Mouse (Mus musculus) C2C12 (cell line): ENCODE results near the gene Col6a4. TPM values are rescaled to one million over a fixed set of nuclear protein-coding genes. Genes with fewer than 3 reads are reported as not detected.

Source experiments
- H3K27me3 ChIP-seq: one replicate; pipeline ENCODE4 v1.6.1; 2011; ENCODE audit not compliant: control insufficient read depth, insufficient read depth, insufficient read length
- H3K36me3 ChIP-seq: one replicate; pipeline ENCODE4 v1.6.1; 2011; ENCODE audit not compliant: control insufficient read depth, insufficient read depth
- H3K4me3 ChIP-seq: one replicate; pipeline ENCODE4 v1.5.1; 2011; ENCODE audit warnings: mild to moderate bottlenecking, control low read depth; ENCODE audit not compliant: poor library complexity, insufficient read depth, severe bottlenecking
- H3K79me2 ChIP-seq: one replicate; pipeline ENCODE4 v1.6.1; 2011; ENCODE audit not compliant: control insufficient read depth, insufficient read depth
- H3K79me3 ChIP-seq: one replicate; pipeline ENCODE4 v1.6.1; 2011; ENCODE audit warnings: low read depth, control low read depth
- H3ac ChIP-seq: one replicate; pipeline ENCODE3; 2011; ENCODE audit warnings: low read depth; ENCODE audit not compliant: control insufficient read depth, insufficient read length
- CEBPB ChIP-seq: IDR thresholded peaks from one replicate; pipeline ENCODE4 v1.6.1; 2011; ENCODE audit warnings: low read depth, mild to moderate bottlenecking, control low read depth, moderate library complexity
- CTCF ChIP-seq: IDR thresholded peaks from one replicate; pipeline ENCODE4 v1.5.1; 2011; ENCODE audit not compliant: control insufficient read depth, insufficient read depth, insufficient read length
- FOSL1 ChIP-seq: IDR thresholded peaks from one replicate; pipeline ENCODE4 v1.8.0; 2011; ENCODE audit warnings: mild to moderate bottlenecking, low read length; ENCODE audit not compliant: poor library complexity, insufficient read depth, severe bottlenecking
- MAX ChIP-seq: IDR thresholded peaks from one replicate; pipeline ENCODE4 v1.6.1; 2011; ENCODE audit warnings: mild to moderate bottlenecking, control low read depth
- MYOD1 ChIP-seq: IDR thresholded peaks from one replicate; pipeline ENCODE4 v1.6.1; 2011; ENCODE audit warnings: low read depth; ENCODE audit not compliant: control insufficient read depth, insufficient read length
- MYOG ChIP-seq: IDR thresholded peaks from one replicate; pipeline ENCODE4 v1.6.1; 2011; ENCODE audit not compliant: control insufficient read depth, insufficient read length; ENCODE audit errors: extremely low read depth
- USF1 ChIP-seq: IDR thresholded peaks from one replicate; pipeline ENCODE4 v1.6.1; 2011; ENCODE audit warnings: low read depth, mild to moderate bottlenecking, control low read depth, moderate library complexity
- polyA plus RNA-seq: library from polyadenylated mRNA; unstranded; fragments of >200 nt; fragmentation: generic; extraction: Trizol; gene quantifications from one replicate; pipeline ENCODE4 v1.2.1, GENCODE M21; 2012; ENCODE audit warnings: missing spikeins

Gene Col6a4
- polyA plus RNA-seq, 1 experiment = not detected

DNA sequence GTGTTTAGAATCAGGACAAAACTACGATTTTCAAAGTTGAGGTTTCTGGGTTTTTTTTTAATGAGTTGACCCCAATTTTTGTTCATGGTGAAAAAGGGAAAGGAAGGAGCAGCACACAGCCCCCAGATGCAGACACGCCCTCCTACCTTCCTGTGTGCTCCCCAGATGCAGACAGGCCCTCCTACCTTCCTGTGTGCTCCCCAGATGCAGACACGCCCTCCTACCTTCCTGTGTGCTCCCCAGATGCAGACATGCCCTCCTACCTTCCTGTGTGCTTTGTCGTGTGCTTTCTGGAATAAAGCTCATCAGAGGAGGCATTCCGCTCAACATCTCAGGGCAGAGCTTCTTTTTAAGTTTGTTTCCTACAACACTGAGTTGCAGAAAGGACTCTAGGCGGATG, 24.9 kb downstream of the Col6a4 start:
- Histone ChIP-seq H3K79me2 (no peaks in the 10 kb centered on the region), H3K36me3 (no peaks in the 10 kb centered on the region), H3K79me3 (no peaks in the 10 kb centered on the region), H3K4me3 (no peak overlapping the region), H3K27me3 (peaks cover 10% of the 10 kb centered on the region), H3ac (no peak overlapping the region)
- TF ChIP-seq MYOD1 = no peak
- no peak for TF ChIP-seq FOSL1
- TF ChIP-seq MYOG = no peak
- TF ChIP-seq CEBPB = no peak
- no peak for TF ChIP-seq MAX
- TF ChIP-seq CTCF = no peak
- no peak for TF ChIP-seq USF1

DNA sequence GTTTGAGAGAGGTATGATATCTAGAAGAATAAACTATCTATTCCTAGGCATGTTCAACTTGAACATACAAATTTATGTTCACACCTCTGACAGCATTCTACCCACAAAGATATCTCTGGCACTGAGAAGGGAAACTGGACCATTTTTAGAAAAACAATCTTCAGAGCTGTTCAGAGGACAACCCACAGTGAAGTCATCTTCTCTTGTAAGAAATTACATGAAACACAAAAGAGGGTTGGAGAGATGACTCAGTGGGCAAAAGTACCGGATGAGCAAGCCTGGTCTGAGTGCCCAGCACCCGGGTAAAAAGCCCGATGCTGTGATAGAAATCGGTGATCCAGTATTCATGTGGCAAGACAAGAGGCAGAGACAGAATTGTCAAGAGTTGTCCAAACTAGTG, 43.1 kb downstream of the Col6a4 start:
- Histone ChIP-seq H3K79me2 (no peaks in the 10 kb centered on the region), H3K27me3 (no peaks in the 10 kb centered on the region), H3K4me3 (no peak overlapping the region), H3K79me3 (no peaks in the 10 kb centered on the region), H3ac (no peak overlapping the region), H3K36me3 (no peaks in the 10 kb centered on the region)
- TF ChIP-seq MAX (no peak), CEBPB (no peak), FOSL1 (no peak), MYOG (no peak), USF1 (no peak), MYOD1 (no peak), CTCF (no peak)

DNA sequence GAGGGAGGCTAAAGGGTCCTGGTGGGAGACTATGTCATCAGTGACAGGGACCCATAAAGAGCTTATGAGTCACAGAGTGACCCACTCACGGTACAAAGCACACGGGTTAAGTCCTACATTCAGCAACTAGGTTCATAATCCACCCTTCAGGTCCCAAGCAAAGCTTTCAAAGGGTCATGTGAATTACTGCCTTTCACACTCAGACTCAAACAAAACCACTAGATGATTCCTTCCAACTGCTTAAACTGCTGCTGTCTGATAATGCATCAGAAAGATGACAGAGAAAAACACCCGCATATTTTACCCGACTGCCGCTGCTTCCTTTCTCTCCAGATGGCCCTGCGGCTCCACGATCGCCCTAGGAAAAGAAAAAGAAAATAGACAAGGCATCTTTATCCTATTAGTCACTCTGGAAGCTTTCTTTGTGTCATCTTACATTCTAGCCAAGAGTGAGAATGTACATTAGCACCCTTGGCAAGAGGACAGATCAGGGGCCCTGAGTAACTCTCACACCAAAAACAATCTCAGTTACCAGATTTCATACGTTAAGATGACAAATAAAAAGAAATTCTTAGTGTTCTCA, 52.6 kb downstream of the Col6a4 start:
- H3K4me3 ChIP-seq = no peak overlapping the region
- no peak for TF ChIP-seq USF1
- TF ChIP-seq MYOD1 = no peak
- TF ChIP-seq CTCF = no peak
- TF ChIP-seq FOSL1 = no peak
- TF ChIP-seq MYOG = no peak
- no peak for TF ChIP-seq MAX
- TF ChIP-seq CEBPB = no peak
- no peaks in the 10 kb centered on the region for H3K36me3 ChIP-seq
- no peaks in the 10 kb centered on the region for H3K79me3 ChIP-seq
- no peaks in the 10 kb centered on the region for H3K79me2 ChIP-seq
- H3ac ChIP-seq = no peak overlapping the region
- no peaks in the 10 kb centered on the region for H3K27me3 ChIP-seq

DNA sequence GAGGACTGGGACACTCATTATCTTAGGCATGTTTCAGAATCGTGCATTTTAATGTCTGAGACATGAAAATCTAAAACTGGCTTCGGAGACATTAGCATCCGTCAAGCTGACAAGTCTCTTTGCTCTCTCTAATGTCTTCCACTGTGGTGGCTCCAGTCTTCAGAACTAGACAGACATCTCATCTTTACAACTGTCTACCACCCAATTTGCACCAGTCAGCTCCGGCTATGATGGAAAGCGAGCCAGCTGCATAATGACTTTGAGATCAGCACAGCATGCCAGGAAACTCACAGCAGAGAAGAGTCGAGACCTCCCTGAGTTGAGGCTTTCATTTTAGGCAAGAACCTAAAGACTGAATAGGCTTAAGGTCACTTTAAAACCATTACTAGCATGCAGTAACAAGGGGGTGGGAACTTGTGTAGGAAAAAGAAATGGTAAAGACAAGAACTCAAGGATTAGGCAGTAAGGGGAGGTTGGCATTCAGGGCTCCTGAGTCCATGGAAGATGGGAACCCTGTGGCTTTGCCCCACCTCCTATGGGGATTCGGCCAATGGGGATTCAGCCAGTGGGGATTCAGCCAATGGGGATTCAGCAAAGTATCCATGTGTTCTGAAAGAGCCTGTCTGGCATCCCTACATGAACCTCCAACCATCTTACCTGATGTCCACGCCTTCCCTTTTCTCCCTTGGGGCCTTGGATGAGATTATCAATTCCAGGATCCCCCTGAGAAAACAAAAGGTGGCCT, 56.5 kb downstream of the Col6a4 start:
- Histone ChIP-seq H3K4me3 (no peak overlapping the region), H3K79me3 (no peaks in the 10 kb centered on the region), H3K79me2 (no peaks in the 10 kb centered on the region), H3K36me3 (no peaks in the 10 kb centered on the region), H3ac (no peak overlapping the region), H3K27me3 (peaks cover 5% of the 10 kb centered on the region)
- no peak for TF ChIP-seq USF1
- no peak for TF ChIP-seq FOSL1
- TF ChIP-seq CTCF = no peak
- TF ChIP-seq MYOG = no peak
- no peak for TF ChIP-seq MAX
- TF ChIP-seq CEBPB = no peak
- TF ChIP-seq MYOD1 = no peak

DNA sequence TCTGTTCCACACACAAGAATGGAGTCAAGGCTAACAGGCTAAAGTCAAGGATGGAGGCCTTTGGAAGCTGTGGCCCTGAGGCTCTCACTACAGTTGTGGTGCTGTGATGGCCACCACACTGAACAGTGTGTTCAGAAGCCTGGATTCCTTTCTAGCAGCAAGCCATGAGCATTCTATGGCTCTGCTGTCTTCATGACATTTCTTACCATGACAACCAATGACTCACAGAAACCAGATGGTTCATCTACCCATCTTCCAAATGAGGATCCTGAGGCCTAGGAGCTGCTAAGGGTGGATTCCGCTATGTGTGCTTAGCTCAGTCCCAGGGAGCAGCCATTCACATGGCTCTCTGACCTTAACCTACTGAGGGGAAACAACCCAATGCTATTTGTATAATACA, 57.3 kb downstream of the Col6a4 start:
- H3K4me3 ChIP-seq = no peak overlapping the region
- H3K27me3 ChIP-seq = peaks cover 5% of the 10 kb centered on the region
- H3K79me3 ChIP-seq = no peaks in the 10 kb centered on the region
- no peak overlapping the region for H3ac ChIP-seq
- no peaks in the 10 kb centered on the region for H3K36me3 ChIP-seq
- TF ChIP-seq MYOG (no peak), MYOD1 (no peak), CEBPB (no peak), USF1 (no peak), MAX (no peak), CTCF (no peak), FOSL1 (no peak)
- no peaks in the 10 kb centered on the region for H3K79me2 ChIP-seq
